In genomic region chr7:67961567-67962267, GRCm38 (mm10) we compare ENCODE assay signal across 8 mouse cellular contexts. TPM values are rescaled to one million over a fixed set of nuclear protein-coding genes. Genes with fewer than 3 reads are reported as not detected.
DNase-seq lines count a peak whose midpoint lies in the region; ATAC-seq and TF ChIP-seq lines count a peak whose summit lies in the region.

No protein-coding gene starts in this region.

- H3K4me2 ChIP-seq in lung, embryonic 14.5 days, result no peak overlapping the region

- DNase-seq in G1E (ENCODE audit: low spot score), result peak; percentile 60
- peak; percentile 72 for DNase-seq in cerebellum, adult 11-12 months
- DNase-seq in forelimb bud, embryonic 11.5 days (ENCODE audit: low read depth, low spot score), result peak; percentile 85
- DNase-seq in heart, postnatal 36 days, result peak; percentile 84 to 88
- peak; percentile 50 to 81 for DNase-seq in layer of hippocampus, adult 18-20 months (ENCODE audit: low spot score in 2 of 2)
- DNase-seq in lung, embryonic 14.5 days, result peak; percentile 93
- DNase-seq in thymus, postnatal 14 days, result peak; percentile 85

- H3K4me3 ChIP-seq in G1E (ENCODE audit: low read depth, low read length), result no peak overlapping the region
- H3K4me3 ChIP-seq in lung, embryonic 14.5 days (ENCODE audit: low read depth, low read length), result no peak overlapping the region

- peak; percentile 46; the same call in 1 of the 2 replicates for TF ChIP-seq CTCF in G1E (IDR thresholded peaks at IDR 0.05; ENCODE audit: low read depth, low read length)
- peak; percentile 94 for TF ChIP-seq CTCF in lung, embryonic 14.5 days (IDR thresholded peaks at IDR 0.05; ENCODE audit: low read depth)

- H3K36me3 ChIP-seq in G1E (replicated peaks), result no peaks in the 10 kb centered on the region
- no peaks in the 10 kb centered on the region for H3K36me3 ChIP-seq in lung, embryonic 14.5 days (ENCODE audit: insufficient read depth)

- WGBS in lung, embryonic 14.5 days, result 18% methylated on average over 14 of the region's 14 CpGs

- intact Hi-C loops in heart, postnatal 36 days (cut with DNase I), result loop anchor here (1.0 kb wide), 2 partner anchors 158 to 173 kb away; no protein-coding TSS in a partner anchor

- peak; percentile 28; the same call in 1 of the 2 replicates for ATAC-seq in G1E (ENCODE audit: extremely low read depth, insufficient number of reproducible peaks, low FRiP score, poor library complexity, severe bottlenecking)
- ATAC-seq in lung, embryonic 14.5 days (ENCODE audit: insufficient read depth), result peak; percentile 58; the same call in 1 of the 2 replicates
- peak; percentile 70 for ATAC-seq in neutrophil, adult 5-6 weeks (ENCODE audit: extremely low read depth, insufficient number of reproducible peaks, low FRiP score, poor library complexity, severe bottlenecking)

- peaks cover 20% of the 10 kb centered on the region for H3K9me3 ChIP-seq in G1E (replicated peaks)
- no peaks in the 10 kb centered on the region for H3K9me3 ChIP-seq in lung, embryonic 14.5 days (ENCODE audit: low read depth, low read length)

- peaks cover 15% of the 10 kb centered on the region for H3K27me3 ChIP-seq in G1E (ENCODE audit: insufficient read depth, low read length)
- H3K27me3 ChIP-seq in lung, embryonic 14.5 days (ENCODE audit: insufficient read depth, low read length), result no peaks in the 10 kb centered on the region

- H3K9ac ChIP-seq in lung, embryonic 14.5 days, result no peak overlapping the region

- H3K27ac ChIP-seq in lung, embryonic 14.5 days (ENCODE audit: low read depth), result no peak overlapping the region

- H3K4me1 ChIP-seq in G1E (ENCODE audit: insufficient read depth, low read depth, low read length), result 0 out of 2 replicates have a peak, but pooled peaks cover 2% of the 10 kb centered on the region
- peaks cover 23% of the 10 kb centered on the region; the same call in 1 of the 2 replicates for H3K4me1 ChIP-seq in lung, embryonic 14.5 days (ENCODE audit: insufficient read depth)

RNA-seq across cellular contexts. Expression of gene Igf1r, which starts 9.1 kb away (rescaled TPM):
- total RNA-seq in G1E (2014; fragmentation: Nextera tagmentation) (9.1 and 10.9 TPM in 2 replicates), G1E (2017) (6.1 TPM in 2 replicates)
- 3.0 and 4.3 TPM in 2 replicates for polyA plus RNA-seq in G1E (2012)
- 10 to 100 TPM; 15.4 to 21.1 TPM for total RNA-seq in heart, postnatal 36 days (2021)
- total RNA-seq in layer of hippocampus, adult 18-20 months (2021), result 10 to 100 TPM; 41.5 to 43.0 TPM
- polyA plus RNA-seq in lung, embryonic 14.5 days (2014; fragmentation: Nextera tagmentation; extraction: Ambion mirVana), result 19.6 and 19.7 TPM in 2 replicates
- total RNA-seq in neutrophil, adult 5-6 weeks (2017), result 86.8 and 90.4 TPM in 2 replicates
